ENCODE assay signal across 8 mouse cellular contexts in genomic region chr6:125231117-125232044, GRCm38 (mm10). TPM values are rescaled to one million over a fixed set of nuclear protein-coding genes. Genes with fewer than 3 reads are reported as not detected.
A peak's percentile ranks its signal among the peaks of the same experiment; 100 is the strongest.
DNase-seq lines count a peak whose midpoint lies in the region; ATAC-seq and TF ChIP-seq lines count a peak whose summit lies in the region.

Gene Tapbpl (minus strand): TSS chr6:125231860.

- H3K27ac ChIP-seq in bone marrow macrophage, adult 2 months (ENCODE audit: insufficient read depth, low read depth, low read length) = peak within 1 kb of the TSS; percentile 71
- H3K27ac ChIP-seq in embryonic fibroblast, embryonic 13.5 days (ENCODE audit: insufficient read depth, low read length) = 0 out of 2 replicates have a peak within 1 kb of the TSS, but pooled peaks have one; percentile 18
- H3K27ac ChIP-seq in heart, embryonic 16.5 days (ENCODE audit: low read length) = peak within 1 kb of the TSS; percentile 94
- peak within 1 kb of the TSS; percentile 80 for H3K27ac ChIP-seq in lung, embryonic 14.5 days (ENCODE audit: low read depth)
- H3K27ac ChIP-seq in neural tube, embryonic 15.5 days (replicated peaks) = peak within 1 kb of the TSS; percentile 81

- TF ChIP-seq POLR2A in bone marrow macrophage, adult 2 months (IDR thresholded peaks at IDR 0.05; ENCODE audit: borderline replicate concordance, low read depth, low read length) = no peak
- TF ChIP-seq POLR2A in embryonic fibroblast, embryonic 13.5 days (IDR thresholded peaks at IDR 0.05; ENCODE audit: low read depth, low read length) = peak; percentile 76

- TF ChIP-seq CTCF in bone marrow macrophage, adult 2 months (IDR thresholded peaks at IDR 0.05; ENCODE audit: low read depth, low read length) = no peak
- no peak for TF ChIP-seq CTCF in embryonic fibroblast, embryonic 13.5 days (IDR thresholded peaks at IDR 0.05; ENCODE audit: borderline replicate concordance, insufficient read depth, low read length)
- no peak for TF ChIP-seq CTCF in lung, embryonic 14.5 days (IDR thresholded peaks at IDR 0.05; ENCODE audit: low read depth)

- peaks cover 10% of the 10 kb centered on the region for H3K4me1 ChIP-seq in bone marrow macrophage, adult 2 months (ENCODE audit: control insufficient read depth, insufficient read depth, low read length)
- H3K4me1 ChIP-seq in embryonic fibroblast, embryonic 13.5 days (ENCODE audit: control insufficient read depth, insufficient read depth, low read length) = no peaks in the 10 kb centered on the region
- H3K4me1 ChIP-seq in heart, embryonic 16.5 days (ENCODE audit: control insufficient read depth, insufficient read depth, low read length) = peaks cover 27% of the 10 kb centered on the region
- H3K4me1 ChIP-seq in lung, embryonic 14.5 days (ENCODE audit: insufficient read depth) = no peaks in the 10 kb centered on the region; the same call in 1 of the 2 replicates
- peaks cover 22% of the 10 kb centered on the region for H3K4me1 ChIP-seq in neural tube, embryonic 15.5 days

- 3% methylated on average over 16 of the region's 16 CpGs for WGBS in heart, embryonic 16.5 days
- WGBS in lung, embryonic 14.5 days = 1% methylated on average over 16 of the region's 16 CpGs
- 9% methylated on average over 16 of the region's 16 CpGs for WGBS in neural tube, embryonic 15.5 days

- peak; percentile 49 for DNase-seq in ES-CJ7 (ENCODE audit: low read depth, low spot score)
- DNase-seq in kidney, postnatal 14 days = peak; percentile 62
- peak; percentile 72 for DNase-seq in lung, embryonic 14.5 days
- DNase-seq in thymus, postnatal 10 days (ENCODE audit: low spot score in 2 of 2) = peak; percentile 78 to 80

- H3K27me3 ChIP-seq in heart, embryonic 16.5 days (ENCODE audit: control insufficient read depth, insufficient read depth, low read length) = no peaks in the 10 kb centered on the region
- no peaks in the 10 kb centered on the region for H3K27me3 ChIP-seq in lung, embryonic 14.5 days (ENCODE audit: insufficient read depth, low read length)
- no peaks in the 10 kb centered on the region for H3K27me3 ChIP-seq in neural tube, embryonic 15.5 days (replicated peaks)

- peak within 1 kb of the TSS; percentile 97 for H3K4me2 ChIP-seq in heart, embryonic 16.5 days (ENCODE audit: low read depth, low read length)
- peak within 1 kb of the TSS; percentile 98 for H3K4me2 ChIP-seq in lung, embryonic 14.5 days
- peak within 1 kb of the TSS; percentile 92 for H3K4me2 ChIP-seq in neural tube, embryonic 15.5 days

- peak within 1 kb of the TSS; percentile 75 for H3K4me3 ChIP-seq in bone marrow macrophage, adult 2 months (ENCODE audit: insufficient read depth, low read length)
- H3K4me3 ChIP-seq in embryonic fibroblast, embryonic 13.5 days (ENCODE audit: insufficient read depth, low read length) = peak within 1 kb of the TSS; percentile 57
- H3K4me3 ChIP-seq in heart, embryonic 16.5 days (ENCODE audit: low read length) = peak within 1 kb of the TSS; percentile 82
- H3K4me3 ChIP-seq in lung, embryonic 14.5 days (ENCODE audit: low read depth, low read length) = peak within 1 kb of the TSS; percentile 52
- H3K4me3 ChIP-seq in neural tube, embryonic 15.5 days (replicated peaks) = peak within 1 kb of the TSS; percentile 45

- ATAC-seq in heart, embryonic 16.5 days (replicated peaks; ENCODE audit: extremely low read depth, insufficient read depth, low FRiP score) = peak; percentile 39
- peak; percentile 58 for ATAC-seq in lung, embryonic 14.5 days (ENCODE audit: insufficient read depth)
- ATAC-seq in neural tube, embryonic 15.5 days (ENCODE audit: low FRiP score) = peak; percentile 82

- peak within 1 kb of the TSS; percentile 95 for H3K9ac ChIP-seq in heart, embryonic 16.5 days (ENCODE audit: low read length)
- H3K9ac ChIP-seq in lung, embryonic 14.5 days = peak within 1 kb of the TSS; percentile 76
- H3K9ac ChIP-seq in neural tube, embryonic 15.5 days (replicated peaks) = peak within 1 kb of the TSS; percentile 61

- no peaks in the 10 kb centered on the region for H3K36me3 ChIP-seq in heart, embryonic 16.5 days (ENCODE audit: control insufficient read depth, insufficient read depth)
- H3K36me3 ChIP-seq in lung, embryonic 14.5 days (ENCODE audit: insufficient read depth) = no peaks in the 10 kb centered on the region
- no peaks in the 10 kb centered on the region for H3K36me3 ChIP-seq in neural tube, embryonic 15.5 days

- no peaks in the 10 kb centered on the region for H3K9me3 ChIP-seq in heart, embryonic 16.5 days (replicated peaks; ENCODE audit: control insufficient read depth, low read length)
- H3K9me3 ChIP-seq in lung, embryonic 14.5 days (ENCODE audit: low read depth, low read length) = no peaks in the 10 kb centered on the region
- no peaks in the 10 kb centered on the region for H3K9me3 ChIP-seq in neural tube, embryonic 15.5 days (replicated peaks)

RNA-seq across cellular contexts. Expression of gene Tapbpl, which starts in this region (rescaled TPM):
- 14.5 and 16.2 TPM in 2 replicates for polyA plus RNA-seq in bone marrow macrophage, adult 2 months (2012; ENCODE audit: insufficient read depth, insufficient read length, missing spikeins)
- polyA plus RNA-seq in embryonic fibroblast, embryonic 13.5 days (2011; ENCODE audit: insufficient read length, low read depth, missing spikeins) = 5.7 and 6.3 TPM in 2 replicates
- polyA plus RNA-seq in heart, embryonic 16.5 days (2015; fragmentation: Nextera tagmentation; extraction: Ambion mirVana) = 7.4 and 9.1 TPM in 2 replicates
- polyA plus RNA-seq in lung, embryonic 14.5 days (2014; fragmentation: Nextera tagmentation; extraction: Ambion mirVana) = 4.3 and 5.4 TPM in 2 replicates
- polyA plus RNA-seq in neural tube, embryonic 15.5 days (2015; fragmentation: Nextera tagmentation; extraction: Ambion mirVana) = 7.1 and 11.9 TPM in 2 replicates

Comparison
In these comparisons a context has a peak if more than half of its experiments do, and no peak if none do; other contexts are left out.
1. Peak in every context shown above with its lines: DNase-seq, ATAC-seq, H3K4me3 ChIP-seq and H3K27ac ChIP-seq.
2. H3K27ac ChIP-seq: peak in every context shown above with its lines; median percentile 94 in heart, embryonic 16.5 days; 81 in neural tube, embryonic 15.5 days; 80 in lung, embryonic 14.5 days; 71 in bone marrow macrophage, adult 2 months; 18 in embryonic fibroblast, embryonic 13.5 days.